ENCODE assay signal across 9 mouse cellular contexts in genomic region chr5:135958367-135958766, GRCm38 (mm10). TPM values are rescaled to one million over a fixed set of nuclear protein-coding genes. Genes with fewer than 3 reads are reported as not detected.
A peak's percentile ranks its signal among the peaks of the same experiment; 100 is the strongest.
DNase-seq lines count a peak whose midpoint lies in the region; ATAC-seq and TF ChIP-seq lines count a peak whose summit lies in the region.
"Had no signal": no experiment of that assay in that cellular context is flagged by ENCODE, and none has a peak within 500 bp of the region (broad histone marks: within the 10 kb centered on the region; RNA-seq: fewer than 3 reads in every experiment).

No protein-coding gene starts in this region.

- in situ Hi-C loops in ES-E14 (cut with MboI; ENCODE audit: low sequenced_read_pairs in 2 of 2, unreplicated experiment in 2 of 2), result no loop called here

- intact Hi-C loops in heart, postnatal 25 days (cut with DNase I), result no loop called here

- 0 out of 2 replicates have a peak overlapping the region, but pooled peaks have one; percentile 87 for H3K27ac ChIP-seq in heart, embryonic 12.5 days (ENCODE audit: poor library complexity, severe bottlenecking)
- H3K27ac ChIP-seq in ES-E14 (ENCODE audit: insufficient read depth, low read depth, low read length, poor library complexity, severe bottlenecking), result peak overlapping the region; percentile 92
- peak overlapping the region; percentile 92 for H3K27ac ChIP-seq in hindbrain, embryonic 10.5 days
- peak overlapping the region; percentile 87 for H3K27ac ChIP-seq in liver, embryonic 16.5 days (ENCODE audit: low read length)

- H3K27me3 ChIP-seq in heart, embryonic 12.5 days (replicated peaks), result no peaks in the 10 kb centered on the region
- no peaks in the 10 kb centered on the region for H3K27me3 ChIP-seq in hindbrain, embryonic 10.5 days (ENCODE audit: insufficient read depth, poor library complexity, severe bottlenecking)
- H3K27me3 ChIP-seq in liver, embryonic 16.5 days (ENCODE audit: control insufficient read depth, insufficient read depth, low read depth, low read length), result no peaks in the 10 kb centered on the region

- no peaks in the 10 kb centered on the region for H3K9me3 ChIP-seq in heart, embryonic 12.5 days (replicated peaks)
- H3K9me3 ChIP-seq in ES-E14 (ENCODE audit: control insufficient read depth, insufficient read depth, low read depth, low read length), result no peaks in the 10 kb centered on the region
- H3K9me3 ChIP-seq in hindbrain, embryonic 10.5 days, result no peaks in the 10 kb centered on the region
- H3K9me3 ChIP-seq in liver, embryonic 16.5 days (replicated peaks; ENCODE audit: control insufficient read depth, low read length), result no peaks in the 10 kb centered on the region

- no peak overlapping the region for H3K4me3 ChIP-seq in heart, embryonic 12.5 days
- peak overlapping the region; percentile 36 to 63; a peak in 3 of 4 replicates for H3K4me3 ChIP-seq in ES-E14 (ENCODE audit: insufficient read depth in 1 of 2, low read depth in 1 of 2, low read length in 2 of 2, poor library complexity in 1 of 2, severe bottlenecking in 1 of 2)
- peak overlapping the region; percentile 47 for H3K4me3 ChIP-seq in hindbrain, embryonic 10.5 days
- peak overlapping the region; percentile 51; the same call in 1 of the 2 replicates for H3K4me3 ChIP-seq in liver, embryonic 16.5 days (ENCODE audit: low read depth, low read length)

- no peak for ATAC-seq in heart, embryonic 12.5 days (ENCODE audit: insufficient number of reproducible peaks, low FRiP score)
- ATAC-seq in liver, embryonic 16.5 days (ENCODE audit: low read depth), result no peak
- no peak for ATAC-seq in inflammation-experienced regulatory T-cells, adult 6 months

- H3K36me3 ChIP-seq in heart, embryonic 12.5 days, result no peaks in the 10 kb centered on the region
- no peaks in the 10 kb centered on the region for H3K36me3 ChIP-seq in ES-E14 (ENCODE audit: control insufficient read depth, insufficient read depth, low read length, poor library complexity, severe bottlenecking)
- H3K36me3 ChIP-seq in hindbrain, embryonic 10.5 days, result no peaks in the 10 kb centered on the region
- no peaks in the 10 kb centered on the region for H3K36me3 ChIP-seq in liver, embryonic 16.5 days (ENCODE audit: control insufficient read depth, insufficient read depth)

- 89% methylated on average over 4 of the region's 4 CpGs for WGBS in heart, embryonic 12.5 days
- 90% methylated on average over 4 of the region's 4 CpGs for WGBS in hindbrain, embryonic 10.5 days
- 83% methylated on average over 4 of the region's 4 CpGs for WGBS in liver, embryonic 16.5 days (ENCODE audit: insufficient replicate concordance)

- H3K4me2 ChIP-seq in heart, embryonic 12.5 days, result peak overlapping the region; percentile 60; the same call in 1 of the 2 replicates
- H3K4me2 ChIP-seq in liver, embryonic 16.5 days (ENCODE audit: low read depth, low read length), result peak overlapping the region; percentile 71

- DNase-seq in heart, postnatal 25 days (ENCODE audit: low spot score), result no peak
- no peak for DNase-seq in ES-E14 (ENCODE audit: low read depth, low spot score)
- DNase-seq in hindbrain, embryonic 10.5 days (ENCODE audit: low spot score), result no peak
- DNase-seq in embryo, embryonic 10.5 days (ENCODE audit: low spot score), result no peak
- no peak for DNase-seq in right cerebral cortex, postnatal 36 days (ENCODE audit: low spot score in 2 of 2)

- peaks cover 14% of the 10 kb centered on the region for H3K4me1 ChIP-seq in heart, embryonic 12.5 days (replicated peaks)
- H3K4me1 ChIP-seq in ES-E14 (ENCODE audit: control insufficient read depth in 2 of 2, insufficient read depth in 2 of 2, low read length in 2 of 2, poor library complexity in 1 of 2), result peaks cover 11 to 37% of the 10 kb centered on the region in 2 experiments
- H3K4me1 ChIP-seq in hindbrain, embryonic 10.5 days (replicated peaks), result peaks cover 44% of the 10 kb centered on the region
- H3K4me1 ChIP-seq in liver, embryonic 16.5 days (ENCODE audit: control insufficient read depth, low read depth, low read length), result peaks cover 53% of the 10 kb centered on the region

- H3K9ac ChIP-seq in heart, embryonic 12.5 days, result no peak overlapping the region
- H3K9ac ChIP-seq in ES-E14 (ENCODE audit: insufficient read depth, low read depth, low read length, poor library complexity, severe bottlenecking), result peak overlapping the region; percentile 64; the same call in 1 of the 2 replicates
- peak overlapping the region; percentile 59 for H3K9ac ChIP-seq in liver, embryonic 16.5 days (ENCODE audit: low read depth, low read length)

TF ChIP-seq in ES-E14, 5 proteins besides CTCF, POLR2A, EP300 and RAD21:
- no peak for TF ChIP-seq CHD2 (IDR thresholded peaks at IDR 0.05; ENCODE audit: low read depth, low read length)
- no peak for TF ChIP-seq ZNF384 (IDR thresholded peaks at IDR 0.05; ENCODE audit: low read depth, low read length)

RNA-seq across cellular contexts. Expression of gene Ssc4d, which starts 16.0 kb away (rescaled TPM):
- 0.70 and 1.6 TPM in 2 replicates for polyA plus RNA-seq in heart, embryonic 12.5 days (2016; fragmentation: Nextera tagmentation; extraction: Ambion mirVana)
- total RNA-seq in heart, postnatal 25 days (2021), result under 1 TPM; 0.28 to 0.68 TPM
- total RNA-seq in ES-E14 (2012; rRNA removed), result 10.9 and 11.0 TPM in 2 replicates
- polyA plus RNA-seq in hindbrain, embryonic 10.5 days (2016; fragmentation: Nextera tagmentation; extraction: Ambion mirVana), result 1.3 and 1.6 TPM in 2 replicates
- 1.5 and 1.7 TPM in 2 replicates for polyA plus RNA-seq in liver, embryonic 16.5 days (2015; fragmentation: Nextera tagmentation; extraction: Ambion mirVana)
- 1 to 10 TPM; 1.0 to 2.0 (median 1.4) TPM for polyA plus RNA-seq in inflammation-experienced regulatory T-cells, adult 6 months (2017; shearing (Covaris generic))

RNA-seq across cellular contexts. Expression of gene Zp3, which starts 21.5 kb away (rescaled TPM):
- 0.13 TPM in 1 of 2 replicates, not detected in the other for polyA plus RNA-seq in heart, embryonic 12.5 days (2016; fragmentation: Nextera tagmentation; extraction: Ambion mirVana)
- total RNA-seq in heart, postnatal 25 days (2021), result not detected
- total RNA-seq in ES-E14 (2012; rRNA removed), result 12.7 and 16.1 TPM in 2 replicates
- not detected in 2 replicates for polyA plus RNA-seq in hindbrain, embryonic 10.5 days (2016; fragmentation: Nextera tagmentation; extraction: Ambion mirVana)
- 0.06 TPM in 1 of 2 replicates, not detected in the other for polyA plus RNA-seq in liver, embryonic 16.5 days (2015; fragmentation: Nextera tagmentation; extraction: Ambion mirVana)
- polyA plus RNA-seq in inflammation-experienced regulatory T-cells, adult 6 months (2017; shearing (Covaris generic)), result not detected
- polyA plus RNA-seq: gonadal fat pad, adult 2 months had no signal

RNA-seq across cellular contexts. Expression of gene Ywhag, which starts 24.0 kb away (rescaled TPM):
- 214 and 222 TPM in 2 replicates for polyA plus RNA-seq in heart, embryonic 12.5 days (2016; fragmentation: Nextera tagmentation; extraction: Ambion mirVana)
- 100 to 1,000 TPM; 285 to 296 TPM for total RNA-seq in heart, postnatal 25 days (2021)
- 109 and 176 TPM in 2 replicates for total RNA-seq in ES-E14 (2012; rRNA removed)
- 274 and 348 TPM in 2 replicates for polyA plus RNA-seq in hindbrain, embryonic 10.5 days (2016; fragmentation: Nextera tagmentation; extraction: Ambion mirVana)
- 59.2 and 60.1 TPM in 2 replicates for polyA plus RNA-seq in liver, embryonic 16.5 days (2015; fragmentation: Nextera tagmentation; extraction: Ambion mirVana)
- 10 to 100 TPM; 29.8 to 46.2 (median 37.0) TPM for polyA plus RNA-seq in inflammation-experienced regulatory T-cells, adult 6 months (2017; shearing (Covaris generic))

RNA-seq across cellular contexts. Expression of gene Dtx2, which starts 36.2 kb away (rescaled TPM):
- 28.7 and 29.9 TPM in 2 replicates for polyA plus RNA-seq in heart, embryonic 12.5 days (2016; fragmentation: Nextera tagmentation; extraction: Ambion mirVana)
- total RNA-seq in heart, postnatal 25 days (2021), result 1 to 10 TPM; 7.9 to 8.4 TPM
- total RNA-seq in ES-E14 (2012; rRNA removed), result 26.7 and 28.3 TPM in 2 replicates
- 34.8 and 38.1 TPM in 2 replicates for polyA plus RNA-seq in hindbrain, embryonic 10.5 days (2016; fragmentation: Nextera tagmentation; extraction: Ambion mirVana)
- polyA plus RNA-seq in liver, embryonic 16.5 days (2015; fragmentation: Nextera tagmentation; extraction: Ambion mirVana), result 6.0 and 6.5 TPM in 2 replicates
- polyA plus RNA-seq in inflammation-experienced regulatory T-cells, adult 6 months (2017; shearing (Covaris generic)), result 10 to 100 TPM in 1 of 3 experiments, 1 to 10 TPM in 2; 8.5 to 10.8 (median 9.1) TPM
